Mouse (Mus musculus) neural tube, embryonic 13.5 days (tissue): ENCODE data around the gene Trim38. TPM values are rescaled to one million over a fixed set of nuclear protein-coding genes. Genes with fewer than 3 reads are reported as not detected.
A peak's percentile ranks its signal among the peaks of the same experiment; 100 is the strongest.

Experiments
- ATAC-seq: fragments of 200-750 bp; cut with Nextera tagmentation; 2 replicates; pipeline ENCODE4 v1.8.0; 2017; ENCODE audit warnings: low read depth, mild to moderate bottlenecking, moderate TSS enrichment, moderate library complexity
- H3K27ac ChIP-seq: fragments of 300-500 bp; sonication (generic); replicated peaks from 2 replicates; pipeline ENCODE4 v1.5.1; 2015; ENCODE audit warnings: moderate library complexity, mild to moderate bottlenecking, inconsistent platforms
- H3K27me3 ChIP-seq: fragments of 300-500 bp; sonication (generic); 2 replicates; pipeline ENCODE4 v1.6.1; 2015; ENCODE audit warnings: mild to moderate bottlenecking, inconsistent platforms
- H3K36me3 ChIP-seq: fragments of 300-500 bp; sonication (generic); 2 replicates; pipeline ENCODE4 v1.6.1; 2015; ENCODE audit warnings: mild to moderate bottlenecking, inconsistent platforms
- H3K4me1 ChIP-seq: fragments of 300-500 bp; sonication (generic); replicated peaks from 2 replicates; pipeline ENCODE4 v1.6.1; 2015; ENCODE audit warnings: inconsistent platforms
- H3K4me2 ChIP-seq: fragments of 300-500 bp; sonication (generic); 2 replicates; pipeline ENCODE4 v1.6.1; 2015; ENCODE audit warnings: inconsistent platforms, mild to moderate bottlenecking, moderate library complexity
- H3K4me3 ChIP-seq: fragments of 300-500 bp; sonication (generic); 2 replicates; pipeline ENCODE4 v1.5.1; 2015; ENCODE audit warnings: mild to moderate bottlenecking, inconsistent platforms
- H3K9ac ChIP-seq: fragments of 300-500 bp; sonication (generic); 2 replicates; pipeline ENCODE4 v1.6.1; 2015; ENCODE audit warnings: moderate library complexity, mild to moderate bottlenecking, inconsistent platforms
- H3K9me3 ChIP-seq: fragments of 300-500 bp; sonication (generic); 2 replicates; pipeline ENCODE4 v1.6.1; 2016; ENCODE audit warnings: inconsistent platforms
- WGBS: fragments of 180-500 bp; shearing (Covaris S2); methylation state at CpG from one replicate; pipeline ENCODE4 v1.1.7; 2015; 5-methylcytosine and 5-hydroxymethylcytosine counted together
- microRNA-seq: library from miRNA; unstranded; fragments of <30 nt; microRNA quantifications from one replicate; pipeline ENCODE4, GENCODE M21; 2016
- polyA plus RNA-seq: library from polyadenylated mRNA; unstranded; fragments of >200 nt; fragmentation: Nextera tagmentation; extraction: Ambion mirVana; gene quantifications from 2 replicates; pipeline ENCODE4 v1.2.1, GENCODE M21; 2015

Gene Trim38
- polyA plus RNA-seq, 1 experiment from 2014 or later: not detected

DNA sequence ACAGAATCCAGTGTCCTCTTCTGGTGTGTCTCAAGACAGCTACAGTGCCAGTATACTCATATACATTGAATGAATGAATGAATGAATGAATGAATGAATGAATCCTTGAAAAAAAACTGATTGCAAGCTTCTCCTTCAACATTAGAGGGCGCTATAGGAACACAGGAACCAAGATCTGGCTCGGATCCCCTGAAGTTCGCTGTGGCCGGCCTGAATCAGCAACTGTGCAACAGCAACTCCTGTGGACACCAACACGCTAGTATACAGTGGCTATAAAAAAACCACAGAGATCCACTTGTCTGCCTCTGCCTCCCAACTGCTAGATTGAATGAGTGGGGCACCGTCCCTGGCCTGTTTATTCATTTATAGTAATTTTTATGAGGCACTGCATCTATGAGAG is 63.3 kb downstream of the Trim38 start:
- 11% methylated on average over 6 of the region's 6 CpGs for WGBS
- Histone ChIP-seq H3K4me1 (no peaks in the 10 kb centered on the region; the same call in 1 of the 2 replicates), H3K27me3 (no peaks in the 10 kb centered on the region), H3K4me2 (no peak overlapping the region), H3K36me3 (no peaks in the 10 kb centered on the region), H3K4me3 (no peak overlapping the region), H3K27ac (no peak overlapping the region), H3K9me3 (no peaks in the 10 kb centered on the region), H3K9ac (no peak overlapping the region)
- peak; percentile 72; the same call in 1 of the 2 replicates for ATAC-seq

DNA sequence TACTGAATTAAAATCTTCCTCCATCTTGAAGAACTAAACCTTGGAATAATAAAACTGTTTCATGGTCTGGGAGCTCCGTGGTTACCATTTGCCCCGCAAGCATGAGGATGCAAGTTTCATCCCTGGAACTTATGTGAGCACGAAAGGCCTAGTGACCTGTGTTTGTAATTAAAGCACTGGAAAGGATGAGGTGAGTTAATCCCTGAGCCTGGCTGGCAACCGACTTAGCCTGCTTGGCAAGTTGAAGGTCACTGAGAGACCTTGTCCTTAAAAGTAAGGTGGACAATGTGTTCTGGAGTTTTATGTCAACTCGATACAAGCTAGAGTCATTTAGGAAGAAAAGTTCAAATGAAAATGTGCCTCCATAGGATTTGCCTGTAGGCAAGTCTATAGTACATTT is 65.1 kb downstream of the Trim38 start:
- Histone ChIP-seq H3K4me1 (no peaks in the 10 kb centered on the region; the same call in 1 of the 2 replicates), H3K9me3 (no peaks in the 10 kb centered on the region), H3K4me3 (no peak overlapping the region), H3K9ac (no peak overlapping the region), H3K36me3 (no peaks in the 10 kb centered on the region), H3K4me2 (no peak overlapping the region), H3K27me3 (no peaks in the 10 kb centered on the region), H3K27ac (no peak overlapping the region)
- no peak for ATAC-seq
- WGBS: 94% methylated on average over 5 of the region's 5 CpGs

DNA sequence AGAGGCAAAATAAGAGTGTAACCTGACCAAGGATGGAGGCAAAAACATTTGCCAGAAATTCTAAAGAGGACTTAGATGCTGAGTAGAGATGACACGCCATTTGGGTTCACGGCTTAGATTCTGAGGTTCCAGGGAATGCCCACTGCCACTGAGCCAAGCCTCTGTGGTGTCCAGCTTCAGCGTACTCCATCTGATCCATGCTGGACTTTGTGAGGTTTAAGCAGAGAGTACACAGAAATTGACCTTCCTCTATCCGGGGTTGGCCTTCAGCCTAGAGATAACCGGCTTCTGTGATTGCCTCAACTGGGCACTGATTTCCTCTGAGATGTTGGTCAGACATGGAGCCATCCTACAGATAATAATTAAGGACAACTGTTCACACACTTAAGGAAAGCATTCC is 66.9 kb downstream of the Trim38 start:
- Histone ChIP-seq H3K9me3 (no peaks in the 10 kb centered on the region), H3K4me1 (no peaks in the 10 kb centered on the region; the same call in 1 of the 2 replicates), H3K4me3 (no peak overlapping the region), H3K27ac (no peak overlapping the region), H3K36me3 (no peaks in the 10 kb centered on the region), H3K9ac (no peak overlapping the region), H3K27me3 (no peaks in the 10 kb centered on the region), H3K4me2 (no peak overlapping the region)
- WGBS: 93% methylated on average over 5 of the region's 5 CpGs
- ATAC-seq: no peak

DNA sequence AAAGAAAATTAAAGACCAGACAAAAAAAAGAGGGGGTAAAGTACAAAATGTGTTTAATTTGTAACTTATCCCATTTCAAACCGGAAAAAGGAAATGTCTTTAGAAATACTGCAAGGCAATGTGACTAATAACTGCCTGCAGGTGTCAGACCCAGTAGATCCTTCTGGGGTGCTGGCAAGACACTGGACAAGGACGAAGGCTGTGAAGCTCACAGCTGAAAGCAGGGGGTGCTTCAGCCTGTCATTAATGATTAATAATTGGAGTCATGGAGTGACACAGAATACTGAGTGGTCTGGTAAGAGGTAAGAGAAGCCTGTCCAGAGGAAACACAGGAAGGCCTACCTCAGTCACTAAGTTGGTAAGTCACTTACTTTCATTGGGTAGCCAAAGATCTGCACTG is 69.6 kb downstream of the Trim38 start, which contains the start of gene Slc17a3:
Gene Slc17a3, plus strand, starts transcription at position 127 of the 400 bp plus-strand sequence.
- Histone ChIP-seq H3K36me3 (no peaks in the 10 kb centered on the region), H3K27me3 (no peaks in the 10 kb centered on the region), H3K4me2 (no peak within 1 kb of the TSS), H3K4me1 (no peaks in the 10 kb centered on the region), H3K27ac (no peak within 1 kb of the TSS), H3K9me3 (no peaks in the 10 kb centered on the region), H3K9ac (no peak within 1 kb of the TSS), H3K4me3 (no peak within 1 kb of the TSS)
- WGBS: 83% methylated on average over 2 of the region's 2 CpGs
- ATAC-seq: no peak

Small RNAs within 50 kb of the gene (microRNA-seq; reads per million reads assigned to microRNA genes)
- not detected for gene Gm44314
- not detected for gene Gm44484

Other genes starting within 250 kb of the Trim38 start
- 2.4 and 2.6 TPM in 2 replicates for gene Hist1h4h, start 238.9 kb upstream of the Trim38 start, polyA plus RNA-seq
- 0.95 TPM in 1 of 2 replicates, not detected in the other for gene Hist1h2af, start 236.0 kb upstream of the Trim38 start, polyA plus RNA-seq
- 1.1 and 1.3 TPM in 2 replicates for gene Hist1h3g, start 234.5 kb upstream of the Trim38 start, polyA plus RNA-seq
- gene Hist1h2bh, start 226.5 kb upstream of the Trim38 start, polyA plus RNA-seq: 0.61 TPM in 1 of 2 replicates, not detected in the other
- not detected in 2 replicates for gene Hist1h3f, start 225.9 kb upstream of the Trim38 start, polyA plus RNA-seq
- not detected in 2 replicates for gene Hist1h4f, start 218.3 kb upstream of the Trim38 start, polyA plus RNA-seq
- gene Hist1h1d, start 216.7 kb upstream of the Trim38 start, polyA plus RNA-seq: 0.11 and 0.22 TPM in 2 replicates
- gene Hist1h3e, start 207.5 kb upstream of the Trim38 start, polyA plus RNA-seq: 2.0 and 3.2 TPM in 2 replicates
- gene Hist1h2ae, start 198.7 kb upstream of the Trim38 start, polyA plus RNA-seq: 12.3 and 18.7 TPM in 2 replicates
- gene Hist1h2bg, start 198.5 kb upstream of the Trim38 start, polyA plus RNA-seq: 2.2 and 3.5 TPM in 2 replicates
- 0.81 and 1.6 TPM in 2 replicates for gene Hist1h2bf, start 195.7 kb upstream of the Trim38 start, polyA plus RNA-seq
- 1.2 and 1.3 TPM in 2 replicates for gene Hist1h2ad, start 195.5 kb upstream of the Trim38 start, polyA plus RNA-seq
- 0.63 and 2.0 TPM in 2 replicates for gene Hist1h3d, start 194.2 kb upstream of the Trim38 start, polyA plus RNA-seq
- 37.3 and 43.1 TPM in 2 replicates for gene Hist1h4d, start 188.3 kb upstream of the Trim38 start, polyA plus RNA-seq
- 1.6 and 2.1 TPM in 2 replicates for gene Hist1h2be, start 148.8 kb upstream of the Trim38 start, polyA plus RNA-seq
- 6.1 and 8.1 TPM in 2 replicates for gene Hist1h1e, start 147.4 kb upstream of the Trim38 start, polyA plus RNA-seq
- 0.40 and 0.66 TPM in 2 replicates for gene Hist1h2ac, start 86.0 kb upstream of the Trim38 start, polyA plus RNA-seq
- 25.7 and 28.2 TPM in 2 replicates for gene Hist1h2bc, start 85.7 kb upstream of the Trim38 start, polyA plus RNA-seq
- not detected in 2 replicates for gene Hist1h1t, start 74.1 kb upstream of the Trim38 start, polyA plus RNA-seq
- gene Hist1h4c, start 71.5 kb upstream of the Trim38 start, polyA plus RNA-seq: 2.3 and 2.5 TPM in 2 replicates
- gene Hfe, start 59.1 kb upstream of the Trim38 start, polyA plus RNA-seq: 3.7 and 4.0 TPM in 2 replicates
- 12.5 and 13.1 TPM in 2 replicates for gene Hist1h1c, start 31.1 kb upstream of the Trim38 start, polyA plus RNA-seq
- 1.5 and 2.7 TPM in 2 replicates for gene Hist1h3c, start 24.3 kb upstream of the Trim38 start, polyA plus RNA-seq
- not detected in 2 replicates for gene Hist1h2bb, start 23.2 kb upstream of the Trim38 start, polyA plus RNA-seq
- gene Hist1h2ab, start 18.8 kb upstream of the Trim38 start, polyA plus RNA-seq: 5.1 and 9.7 TPM in 2 replicates
- 0.96 and 2.3 TPM in 2 replicates for gene Hist1h3b, start 17.6 kb upstream of the Trim38 start, polyA plus RNA-seq
- 2.3 TPM in 1 of 2 replicates, not detected in the other for gene Hist1h4b, start 12.9 kb upstream of the Trim38 start, polyA plus RNA-seq
- gene Hist1h4a, start 8.7 kb upstream of the Trim38 start, polyA plus RNA-seq: 1.1 TPM in 1 of 2 replicates, not detected in the other
- 1.1 and 1.5 TPM in 2 replicates for gene Hist1h3a, start 7.5 kb upstream of the Trim38 start, polyA plus RNA-seq
- gene Hist1h1a, start 6.2 kb upstream of the Trim38 start, polyA plus RNA-seq: not detected in 2 replicates
- gene Slc17a2, start 37.1 kb downstream of the Trim38 start, polyA plus RNA-seq: not detected in 2 replicates
- not detected in 2 replicates for gene Slc17a3, start 69.5 kb downstream of the Trim38 start, polyA plus RNA-seq
- gene Slc17a1, start 97.8 kb downstream of the Trim38 start, polyA plus RNA-seq: not detected in 2 replicates
- 0.08 and 0.13 TPM in 2 replicates for gene Slc17a4, start 145.1 kb downstream of the Trim38 start, polyA plus RNA-seq
- gene Hist1h2ba, start 164.2 kb downstream of the Trim38 start, polyA plus RNA-seq: not detected in 2 replicates
- not detected in 2 replicates for gene Hist1h2aa, start 164.5 kb downstream of the Trim38 start, polyA plus RNA-seq
- gene Scgn, start 221.3 kb downstream of the Trim38 start, polyA plus RNA-seq: 0.34 and 0.59 TPM in 2 replicates